Mouse (Mus musculus): Measurements from ENCODE around the gene Tnfrsf9. TPM values are rescaled to one million over a fixed set of nuclear protein-coding genes. Genes with fewer than 3 reads are reported as not detected.

Tnfrsf9 gene
- total and polyA plus RNA-seq, 3 experiments = 0.14 TPM; not detected in 2

- TF ChIP-seq TAL1 (IDR thresholded peaks at IDR 0.05; ENCODE audit: low read length) = no peak
- no peak for TF ChIP-seq MAX (IDR thresholded peaks at IDR 0.05; ENCODE audit: low read length)
- TF ChIP-seq RAD21 (IDR thresholded peaks at IDR 0.05; ENCODE audit: low read depth, low read length) = no peak
- no peak for TF ChIP-seq E2F4 (IDR thresholded peaks at IDR 0.05; ENCODE audit: borderline replicate concordance, low read depth, low read length)
- no peak for TF ChIP-seq ZC3H11A (IDR thresholded peaks at IDR 0.05; ENCODE audit: low read depth, low read length)
- TF ChIP-seq ELF1 (IDR thresholded peaks at IDR 0.05; ENCODE audit: low read depth, low read length) = no peak
- Histone ChIP-seq H3K27ac (ENCODE audit: control insufficient read depth, low read depth, low read length) (no peak overlapping the region), H3K4me1 (ENCODE audit: control insufficient read depth in 1 of 2, insufficient read depth in 2 of 2, low read length in 2 of 2) (no peaks in the 10 kb centered on the region), H3K4me3 (ENCODE audit: control insufficient read depth in 1 of 2, insufficient read depth in 1 of 2, low read depth in 2 of 2, low read length in 2 of 2) (no peak overlapping the region), H3K9me3 (replicated peaks; ENCODE audit: insufficient read depth, low read length) (no peaks in the 10 kb centered on the region), H3K79me2 (ENCODE audit: control insufficient read depth, insufficient read depth, low read length, poor library complexity) (no peaks in the 10 kb centered on the region), H3K36me3 (ENCODE audit: control insufficient read depth in 1 of 2, insufficient read depth in 2 of 2, low read length in 2 of 2) (no peaks in the 10 kb centered on the region), H3K27me3 (ENCODE audit: control insufficient read depth in 1 of 2, insufficient read depth in 2 of 2, low read length in 2 of 2) (no peaks in the 10 kb centered on the region), H3K9ac (ENCODE audit: control insufficient read depth, low read depth, low read length, poor library complexity, severe bottlenecking) (no peak overlapping the region)
- no peak for DNase-seq (ENCODE audit: low read depth, low spot score)
Observed at GRCm38 (mm10) chr4:150968956-150969355, 54.6 kb downstream of the Tnfrsf9 start.

DNA sequence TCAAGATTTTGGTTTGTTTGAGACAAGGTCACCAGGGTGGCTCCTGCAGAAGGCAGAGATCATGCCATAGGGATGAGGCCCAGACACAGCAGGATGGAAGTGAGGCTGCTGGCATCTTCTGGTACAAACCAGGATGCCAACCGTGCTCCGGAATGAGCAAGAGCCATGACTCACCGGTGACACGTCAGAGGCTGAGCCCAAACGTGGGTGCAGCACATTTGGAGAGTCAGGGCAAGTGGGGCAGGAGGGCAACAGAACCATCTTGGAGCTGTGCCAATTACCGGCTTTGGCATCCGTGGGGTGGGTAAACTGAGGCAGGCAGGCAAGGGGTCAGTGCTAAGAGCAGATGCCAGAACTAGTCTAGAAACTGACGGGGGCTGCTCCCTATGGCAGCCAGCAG lies 58.9 kb downstream of the Tnfrsf9 start:
- Histone ChIP-seq H3K27ac (ENCODE audit: control insufficient read depth, low read depth, low read length) (no peak overlapping the region), H3K36me3 (ENCODE audit: control insufficient read depth in 1 of 2, insufficient read depth in 2 of 2, low read length in 2 of 2) (no peaks in the 10 kb centered on the region), H3K79me2 (ENCODE audit: control insufficient read depth, insufficient read depth, low read length, poor library complexity) (no peaks in the 10 kb centered on the region), H3K4me1 (ENCODE audit: control insufficient read depth in 1 of 2, insufficient read depth in 2 of 2, low read length in 2 of 2) (no peaks in the 10 kb centered on the region), H3K9ac (ENCODE audit: control insufficient read depth, low read depth, low read length, poor library complexity, severe bottlenecking) (no peak overlapping the region), H3K9me3 (replicated peaks; ENCODE audit: insufficient read depth, low read length) (no peaks in the 10 kb centered on the region), H3K27me3 (ENCODE audit: control insufficient read depth in 1 of 2, insufficient read depth in 2 of 2, low read length in 2 of 2) (no peaks in the 10 kb centered on the region; a peak in 1 of 4 replicates), H3K4me3 (ENCODE audit: control insufficient read depth in 1 of 2, insufficient read depth in 1 of 2, low read depth in 2 of 2, low read length in 2 of 2) (no peak overlapping the region)
- TF ChIP-seq ETS1 (IDR thresholded peaks at IDR 0.05; ENCODE audit: low read depth, low read length) = no peak
- no peak for TF ChIP-seq E2F4 (IDR thresholded peaks at IDR 0.05; ENCODE audit: borderline replicate concordance, low read depth, low read length)
- no peak for TF ChIP-seq TBP (IDR thresholded peaks at IDR 0.05; ENCODE audit: low read depth, low read length)
- no peak for TF ChIP-seq ZMIZ1 (IDR thresholded peaks at IDR 0.05; ENCODE audit: low read depth, low read length)
- TF ChIP-seq GATA1 (IDR thresholded peaks at IDR 0.05; ENCODE audit: low read depth, low read length) = no peak
- no peak for TF ChIP-seq SIN3A (IDR thresholded peaks at IDR 0.05; ENCODE audit: low read length)
- no peak for TF ChIP-seq EP300 (IDR thresholded peaks at IDR 0.05; ENCODE audit: low read depth in 1 of 2, low read length in 2 of 2)
- no peak for TF ChIP-seq CTCF (IDR thresholded peaks at IDR 0.05 in 2 of 3, conservative IDR thresholded peaks at IDR 0.05 in 1 of 3; ENCODE audit: control insufficient read depth in 1 of 3, insufficient read depth in 1 of 3, low read depth in 2 of 3, low read length in 3 of 3, poor library complexity in 1 of 3, severe bottlenecking in 1 of 3)
- TF ChIP-seq TCF12 (IDR thresholded peaks at IDR 0.05; ENCODE audit: low read depth, low read length) = no peak
- no peak for TF ChIP-seq KAT2A (conservative IDR thresholded peaks at IDR 0.05; ENCODE audit: low read depth, low read length)
- TF ChIP-seq CHD1 (IDR thresholded peaks at IDR 0.05; ENCODE audit: low read depth, low read length) = no peak
- TF ChIP-seq USF1 (IDR thresholded peaks at IDR 0.05; ENCODE audit: low read depth, low read length) = no peak
- no peak for TF ChIP-seq NRF1 (IDR thresholded peaks at IDR 0.05; ENCODE audit: insufficient read depth, low read depth, low read length, poor library complexity, severe bottlenecking)
- no peak for TF ChIP-seq MXI1 (IDR thresholded peaks at IDR 0.05; ENCODE audit: low read depth, low read length)
- no peak for TF ChIP-seq POLR2A (IDR thresholded peaks at IDR 0.05; ENCODE audit: control insufficient read depth in 1 of 2, insufficient read depth in 1 of 2, low read depth in 1 of 2, low read length in 2 of 2, poor library complexity in 1 of 2)
- TF ChIP-seq MYC (IDR thresholded peaks at IDR 0.05; ENCODE audit: low read depth, low read length) = no peak
- TF ChIP-seq ELF1 (IDR thresholded peaks at IDR 0.05; ENCODE audit: low read depth, low read length) = no peak
- TF ChIP-seq USF2 (IDR thresholded peaks at IDR 0.05; ENCODE audit: borderline replicate concordance in 1 of 2, insufficient read depth in 1 of 2, low read depth in 1 of 2, low read length in 2 of 2) = no peak
- TF ChIP-seq TAL1 (IDR thresholded peaks at IDR 0.05; ENCODE audit: low read length) = no peak
- TF ChIP-seq SMC3 (IDR thresholded peaks at IDR 0.05; ENCODE audit: low read depth, low read length) = no peak
- no peak for DNase-seq (ENCODE audit: low read depth, low spot score)
